In the genomic region with DNA sequence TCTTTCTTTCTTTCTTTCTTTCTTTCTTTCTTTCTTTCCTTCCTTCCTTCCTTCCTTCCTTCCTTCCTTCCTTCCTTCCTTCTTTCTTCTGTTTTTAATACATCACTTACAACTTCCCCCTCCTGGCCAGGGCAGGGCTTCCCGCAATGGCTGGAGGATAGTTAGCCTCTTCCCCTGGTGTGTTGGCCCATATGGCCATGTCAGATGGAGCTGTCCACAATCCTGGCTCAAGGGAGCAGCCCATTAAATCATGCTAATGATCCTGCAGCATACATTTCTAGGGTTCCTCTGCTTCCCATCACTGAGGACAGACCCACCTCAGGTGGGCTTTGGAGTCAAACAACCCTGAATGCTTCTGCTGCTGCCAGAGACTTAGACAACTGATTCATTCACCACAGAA, we compare ENCODE assay signal across 12 mouse cellular contexts.
"Had no signal": no experiment of that assay in that cellular context is flagged by ENCODE, and none has a peak within 500 bp of the region (broad histone marks: within the 10 kb centered on the region; RNA-seq: fewer than 3 reads in every experiment).

No protein-coding gene starts in this region.

- ATAC-seq: liver, embryonic 12.5 days had no signal

- H3K9me3 ChIP-seq: limb, embryonic 15.5 days had no signal

- H3K4me2 ChIP-seq: limb, embryonic 15.5 days; liver, embryonic 12.5 days; lung, embryonic 14.5 days; midbrain, embryonic 12.5 days had no signal

- H3K36me3 ChIP-seq: limb, embryonic 15.5 days; liver, embryonic 12.5 days; midbrain, embryonic 12.5 days had no signal

- H3K4me3 ChIP-seq: layer of hippocampus, adult 2 months; limb, embryonic 15.5 days; liver, embryonic 12.5 days; megakaryocyte, embryonic 14.5 days; midbrain, embryonic 12.5 days had no signal

- H3K27me3 ChIP-seq: limb, embryonic 15.5 days; liver, embryonic 12.5 days; midbrain, embryonic 12.5 days had no signal

- H3K27ac ChIP-seq: kidney, postnatal 0 days; layer of hippocampus, adult 2 months; limb, embryonic 15.5 days; liver, embryonic 12.5 days; macrophage; midbrain, embryonic 12.5 days had no signal

- H3K9ac ChIP-seq: limb, embryonic 15.5 days; liver, embryonic 12.5 days; lung, embryonic 14.5 days; midbrain, embryonic 12.5 days had no signal

- H3K4me1 ChIP-seq: liver, embryonic 12.5 days; megakaryocyte, embryonic 14.5 days had no signal

- DNase-seq: kidney, postnatal 36 days; lung, embryonic 14.5 days; lung, postnatal 10 days; right cerebral cortex, postnatal 14 days; thymus, postnatal 36 days had no signal
